Comparison of ENCODE assay signal across 7 mouse cellular contexts in genomic region chr7:100520663-100521285, GRCm38 (mm10). TPM values are rescaled to one million over a fixed set of nuclear protein-coding genes. Genes with fewer than 3 reads are reported as not detected.
DNase-seq lines count a peak whose midpoint lies in the region; ATAC-seq and TF ChIP-seq lines count a peak whose summit lies in the region.

No protein-coding gene starts in this region.

- no peaks in the 10 kb centered on the region for H3K27me3 ChIP-seq in midbrain, embryonic 14.5 days (ENCODE audit: control insufficient read depth, insufficient read depth, low read length)
- no peaks in the 10 kb centered on the region for H3K27me3 ChIP-seq in spleen, adult 2 months (ENCODE audit: control insufficient read depth, insufficient read depth, low read length)

- H3K4me2 ChIP-seq in midbrain, embryonic 14.5 days (ENCODE audit: low read length), result no peak overlapping the region

- H3K4me3 ChIP-seq in gastrocnemius, adult 2 months, result peak overlapping the region; percentile 26; the same call in 1 of the 2 replicates
- H3K4me3 ChIP-seq in midbrain, embryonic 14.5 days (replicated peaks; ENCODE audit: low read depth, low read length), result no peak overlapping the region
- H3K4me3 ChIP-seq in spleen, adult 2 months (ENCODE audit: extremely low read depth, insufficient read depth, insufficient read length), result no peak overlapping the region

- intact Hi-C loops in gastrocnemius, adult 2 months (cut with DNase I), result loop anchor here (2.0 to 10.0 kb wide), 3 partner anchors 116 to 274 kb away; partner anchors contain the start of gene Plekhb1
- intact Hi-C loops in left cerebral cortex, postnatal 36 days (cut with DNase I), result loop anchor here (5.0 kb wide), 2 partner anchors 122 to 347 kb away; no protein-coding TSS in a partner anchor

- DNase-seq in ZHBTc4 (ENCODE audit: low read depth, low spot score), result peak; percentile 88
- DNase-seq in cerebellum, postnatal 14 days, result peak; percentile 90 to 94
- DNase-seq in gastrocnemius, adult 2 months, result peak; percentile 88
- DNase-seq in left cerebral cortex, postnatal 36 days (ENCODE audit: low spot score in 2 of 2), result peak; percentile 77
- peak; percentile 89 for DNase-seq in midbrain, embryonic 14.5 days
- peak; percentile 47 to 74 for DNase-seq in spleen, adult 2 months (ENCODE audit: low read depth in 1 of 2, low spot score in 2 of 2)

- 21% methylated on average over 10 of the region's 10 CpGs for WGBS in midbrain, embryonic 14.5 days
- 25% methylated on average over 10 of the region's 10 CpGs for WGBS in spleen, adult 2 months

- peak; percentile 99 for TF ChIP-seq CTCF in gastrocnemius, adult 2 months (IDR thresholded peaks at IDR 0.05)
- TF ChIP-seq CTCF in spleen, adult 2 months (IDR thresholded peaks at IDR 0.05; ENCODE audit: extremely low read depth, insufficient read depth, insufficient read length, insufficient replicate concordance), result peak; percentile 98

- TF ChIP-seq POLR2A in spleen, adult 2 months (IDR thresholded peaks at IDR 0.05; ENCODE audit: low read depth, low read length), result no peak

- H3K27ac ChIP-seq in gastrocnemius, adult 2 months, result no peak overlapping the region
- H3K27ac ChIP-seq in midbrain, embryonic 14.5 days (replicated peaks; ENCODE audit: low read depth, low read length), result no peak overlapping the region
- H3K27ac ChIP-seq in spleen, adult 2 months (ENCODE audit: insufficient read depth, low read length), result no peak overlapping the region

- H3K4me1 ChIP-seq in midbrain, embryonic 14.5 days (ENCODE audit: control insufficient read depth, insufficient read depth, low read length), result no peaks in the 10 kb centered on the region
- H3K4me1 ChIP-seq in spleen, adult 2 months (ENCODE audit: control insufficient read depth, insufficient read depth, insufficient read length), result no peaks in the 10 kb centered on the region

- peak; percentile 69 for ATAC-seq in inflammation-experienced regulatory T-cells, adult 6 months
- no peak for ATAC-seq in midbrain, embryonic 14.5 days (ENCODE audit: low FRiP score, low TSS enrichment)

- no peaks in the 10 kb centered on the region for H3K36me3 ChIP-seq in midbrain, embryonic 14.5 days (ENCODE audit: control insufficient read depth, insufficient read depth, low read length)
- H3K36me3 ChIP-seq in spleen, adult 2 months (ENCODE audit: control insufficient read depth, insufficient read depth, low read length), result no peaks in the 10 kb centered on the region

- no peaks in the 10 kb centered on the region for H3K9me3 ChIP-seq in midbrain, embryonic 14.5 days (ENCODE audit: control insufficient read depth, low read length)

- no peak overlapping the region for H3K9ac ChIP-seq in midbrain, embryonic 14.5 days (replicated peaks; ENCODE audit: low read length)

RNA-seq across cellular contexts. Expression of gene Dnajb13, which starts 6.0 kb away (rescaled TPM):
- total RNA-seq in gastrocnemius, adult 2 months (2021), result not detected
- polyA plus RNA-seq in inflammation-experienced regulatory T-cells, adult 6 months (2017; shearing (Covaris generic)), result 10 to 100 TPM; 15.7 to 23.7 (median 18.8) TPM
- total RNA-seq in left cerebral cortex, postnatal 36 days (2021), result under 1 TPM; 0.39 to 0.45 TPM
- polyA plus RNA-seq in midbrain, embryonic 14.5 days (2014; fragmentation: Nextera tagmentation; extraction: Ambion mirVana), result 2.0 and 3.7 TPM in 2 replicates
- 2.3 and 3.8 TPM in 2 replicates for polyA plus RNA-seq in spleen, adult 2 months (2012; rRNA removed)

RNA-seq across cellular contexts. Expression of gene Coa4, which starts 16.1 kb away (rescaled TPM):
- total RNA-seq in gastrocnemius, adult 2 months (2021), result 10 to 100 TPM; 11.4 to 13.2 TPM
- 10 to 100 TPM; 20.9 to 26.5 (median 23.5) TPM for polyA plus RNA-seq in inflammation-experienced regulatory T-cells, adult 6 months (2017; shearing (Covaris generic))
- total RNA-seq in left cerebral cortex, postnatal 36 days (2021), result 10 to 100 TPM in 1 of 2 experiments, 1 to 10 TPM in 1; 8.5 to 10.8 TPM
- 16.5 and 16.6 TPM in 2 replicates for polyA plus RNA-seq in midbrain, embryonic 14.5 days (2014; fragmentation: Nextera tagmentation; extraction: Ambion mirVana)
- 7.7 and 7.8 TPM in 2 replicates for polyA plus RNA-seq in spleen, adult 2 months (2012; rRNA removed)

RNA-seq across cellular contexts. Expression of gene Ucp2, which starts 27.6 kb away (rescaled TPM):
- total RNA-seq in gastrocnemius, adult 2 months (2021), result 10 to 100 TPM; 17.4 to 27.2 TPM
- 1,000 to 10,000 TPM; 1,111 to 1,581 (median 1,117) TPM for polyA plus RNA-seq in inflammation-experienced regulatory T-cells, adult 6 months (2017; shearing (Covaris generic))
- 10 to 100 TPM; 76.5 to 90.0 TPM for total RNA-seq in left cerebral cortex, postnatal 36 days (2021)
- polyA plus RNA-seq in midbrain, embryonic 14.5 days (2014; fragmentation: Nextera tagmentation; extraction: Ambion mirVana), result 47.0 and 55.6 TPM in 2 replicates
- 991 and 1,064 TPM in 2 replicates for polyA plus RNA-seq in spleen, adult 2 months (2012; rRNA removed)

RNA-seq across cellular contexts. Expression of gene Ucp3, which starts 48.0 kb away (rescaled TPM):
- total RNA-seq in gastrocnemius, adult 2 months (2021), result 100 to 1,000 TPM; 141 to 174 TPM
- polyA plus RNA-seq in inflammation-experienced regulatory T-cells, adult 6 months (2017; shearing (Covaris generic)), result under 1 TPM in 1 of 3 experiments, not detected in 2; 0.55 TPM
- total RNA-seq in left cerebral cortex, postnatal 36 days (2021), result 1 to 10 TPM; 2.3 to 2.8 TPM
- not detected in 2 replicates for polyA plus RNA-seq in midbrain, embryonic 14.5 days (2014; fragmentation: Nextera tagmentation; extraction: Ambion mirVana)
- polyA plus RNA-seq in spleen, adult 2 months (2012; rRNA removed), result 0.77 and 1.3 TPM in 2 replicates

Comparison
In these comparisons a context has a peak if more than half of its experiments do, and no peak if none do; other contexts are left out.
1. RNA of gene Ucp2, which starts 27.6 kb away (polyA plus RNA-seq): 1,111 to 1,581 TPM in inflammation-experienced regulatory T-cells, adult 6 months and 991 to 1,064 TPM in spleen, adult 2 months; 47.0 to 55.6 TPM in midbrain, embryonic 14.5 days; every median in the first group is over 10 times any median in the second.
2. Peak in every context shown above with its lines, with median percentiles within 50 percentile points of each other: DNase-seq.